Mouse (Mus musculus) midbrain, embryonic 15.5 days (tissue): ENCODE measurements around the gene Phf3. TPM values are rescaled to one million over a fixed set of nuclear protein-coding genes. Genes with fewer than 3 reads are reported as not detected.

Experiments used
- ATAC-seq: fragments of 200-750 bp; cut with Nextera tagmentation; replicated peaks from 2 replicates; pipeline ENCODE4 v1.8.0; 2017; ENCODE audit warnings: moderate TSS enrichment
- H3K27ac ChIP-seq: fragments of 300-500 bp; sonication (generic); 2 replicates; pipeline ENCODE4 v1.5.1; 2015; ENCODE audit warnings: mild to moderate bottlenecking, inconsistent platforms
- H3K27me3 ChIP-seq: fragments of 300-500 bp; sonication (generic); replicated peaks from 2 replicates; pipeline ENCODE4 v1.6.1; 2015; ENCODE audit warnings: inconsistent platforms
- H3K36me3 ChIP-seq: fragments of 300-500 bp; sonication (generic); replicated peaks from 2 replicates; pipeline ENCODE4 v1.6.1; 2015; ENCODE audit warnings: inconsistent platforms
- H3K4me1 ChIP-seq: fragments of 300-500 bp; sonication (generic); 2 replicates; pipeline ENCODE4 v1.6.1; 2015; ENCODE audit warnings: inconsistent platforms
- H3K4me2 ChIP-seq: fragments of 300-500 bp; sonication (generic); 2 replicates; pipeline ENCODE4 v1.6.1; 2015; ENCODE audit warnings: inconsistent platforms, mild to moderate bottlenecking, moderate library complexity
- H3K4me3 ChIP-seq: fragments of 300-500 bp; sonication (generic); 2 replicates; pipeline ENCODE4 v1.5.1; 2015; ENCODE audit warnings: mild to moderate bottlenecking, inconsistent platforms
- H3K9ac ChIP-seq: fragments of 300-500 bp; sonication (generic); 2 replicates; pipeline ENCODE4 v1.6.1; 2015; ENCODE audit warnings: mild to moderate bottlenecking, inconsistent platforms
- H3K9me3 ChIP-seq: fragments of 300-500 bp; sonication (generic); 2 replicates; pipeline ENCODE4 v1.6.1; 2016; ENCODE audit warnings: inconsistent platforms
- WGBS: fragments of 180-500 bp; shearing (Covaris S2); methylation state at CpG from one replicate; pipeline ENCODE4 v1.1.7; 2015; ENCODE audit warnings: mixed read lengths; 5-methylcytosine and 5-hydroxymethylcytosine counted together
- polyA plus RNA-seq: library from polyadenylated mRNA; unstranded; fragments of >200 nt; fragmentation: Nextera tagmentation; extraction: Ambion mirVana; gene quantifications from 2 replicates; pipeline ENCODE4 v1.2.1, GENCODE M21; 2015

Phf3 gene
- polyA plus RNA-seq, 1 experiment from 2014 or later: 38.0 TPM

DNA sequence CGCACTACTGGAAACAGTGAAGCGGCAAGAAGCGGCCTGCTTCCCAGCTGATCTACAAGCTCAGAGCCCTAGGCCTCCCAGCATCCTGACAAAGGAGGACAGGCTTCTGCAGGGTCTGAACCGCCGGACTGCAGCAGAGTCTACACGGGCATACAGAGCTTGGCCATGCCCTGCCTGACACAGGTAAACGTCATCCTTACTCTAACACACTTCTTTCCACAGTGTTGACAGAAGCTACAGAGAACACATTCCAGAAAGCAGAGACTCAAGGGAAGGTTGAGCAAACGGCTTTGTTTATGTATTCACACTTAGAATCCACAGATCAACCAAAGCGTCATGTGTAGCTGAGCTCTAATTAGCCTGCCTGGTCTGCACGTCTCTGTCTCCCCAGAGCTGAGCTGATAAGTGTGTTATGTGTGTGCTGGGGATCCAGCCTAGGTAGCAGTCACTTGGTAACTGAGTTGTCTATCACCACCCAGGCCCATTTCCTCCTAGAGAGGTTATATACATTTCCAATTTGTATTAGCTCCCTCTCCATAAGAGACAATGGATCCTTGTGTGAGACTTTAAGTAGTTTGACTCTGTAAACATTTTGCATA lies 65.5 kb downstream of the Phf3 start:
- Histone ChIP-seq H3K9me3 (no peaks in the 10 kb centered on the region), H3K27me3 (no peaks in the 10 kb centered on the region), H3K9ac (no peak overlapping the region), H3K4me1 (no peaks in the 10 kb centered on the region), H3K36me3 (peaks cover 65% of the 10 kb centered on the region), H3K4me3 (no peak overlapping the region), H3K27ac (no peak overlapping the region), H3K4me2 (no peak overlapping the region)
- 89% methylated on average over 10 of the region's 10 CpGs for WGBS
- no peak for ATAC-seq

GRCm38 (mm10) chr1:30805688-30806285 lies 67.9 kb downstream of the Phf3 start:
- Histone ChIP-seq H3K4me3 (no peak overlapping the region), H3K27ac (no peak overlapping the region), H3K4me1 (no peaks in the 10 kb centered on the region), H3K9me3 (no peaks in the 10 kb centered on the region), H3K36me3 (peaks cover 51% of the 10 kb centered on the region; the same call in 1 of the 2 replicates), H3K4me2 (no peak overlapping the region), H3K27me3 (no peaks in the 10 kb centered on the region), H3K9ac (no peak overlapping the region)
- no peak for ATAC-seq
- WGBS: 94% methylated on average over 11 of the region's 11 CpGs

- 84% methylated on average over 7 of the region's 7 CpGs for WGBS
- ATAC-seq: no peak
- peaks cover 42% of the 10 kb centered on the region; the same call in 1 of the 2 replicates for H3K36me3 ChIP-seq
Measured at GRCm38 (mm10) chr1:30804919-30805318, 68.8 kb downstream of the Phf3 start.

DNA sequence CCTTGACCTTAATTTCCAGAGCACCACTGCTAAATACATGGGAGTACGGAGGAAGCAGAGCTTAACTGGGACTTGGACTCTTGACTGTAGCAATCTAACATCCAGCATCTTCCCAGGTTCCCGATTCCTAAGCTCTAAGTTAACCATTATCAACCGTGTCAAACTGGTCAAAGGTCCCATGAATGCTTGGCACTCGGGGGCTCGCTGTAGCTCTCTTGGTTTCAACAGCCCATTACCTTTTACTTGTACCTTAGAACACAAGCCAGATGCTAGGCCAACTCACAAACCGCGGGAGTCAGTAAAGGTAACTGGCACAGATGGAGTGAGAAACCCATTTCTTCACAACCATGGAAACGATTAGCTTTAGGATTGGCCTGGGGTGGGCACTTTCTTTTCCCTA lies 71.8 kb downstream of the Phf3 start:
- Histone ChIP-seq H3K27ac (no peak overlapping the region), H3K9ac (no peak overlapping the region), H3K27me3 (no peaks in the 10 kb centered on the region), H3K9me3 (no peaks in the 10 kb centered on the region), H3K4me2 (no peak overlapping the region), H3K4me3 (no peak overlapping the region), H3K4me1 (no peaks in the 10 kb centered on the region), H3K36me3 (peaks cover 27% of the 10 kb centered on the region; the same call in 1 of the 2 replicates)
- ATAC-seq: no peak
- WGBS: 97% methylated on average over 8 of the region's 8 CpGs

More at GRCm38 (mm10) chr1:30804919-30805318, 68.8 kb downstream of the Phf3 start:
- Histone ChIP-seq H3K4me3 (no peak overlapping the region), H3K9me3 (no peaks in the 10 kb centered on the region), H3K4me2 (no peak overlapping the region), H3K27ac (no peak overlapping the region), H3K9ac (no peak overlapping the region), H3K27me3 (no peaks in the 10 kb centered on the region), H3K4me1 (no peaks in the 10 kb centered on the region)

GRCm38 (mm10) chr1:30799277-30799834 lies 74.4 kb downstream of the Phf3 start:
- no peak for ATAC-seq
- no peak overlapping the region for H3K4me3 ChIP-seq
- H3K36me3 ChIP-seq: peaks cover 10% of the 10 kb centered on the region; the same call in 1 of the 2 replicates
- no peaks in the 10 kb centered on the region for H3K27me3 ChIP-seq
- 86% methylated on average over 6 of the region's 6 CpGs for WGBS
- no peaks in the 10 kb centered on the region for H3K4me1 ChIP-seq
- no peak overlapping the region for H3K27ac ChIP-seq
- H3K9ac ChIP-seq: no peak overlapping the region
- no peak overlapping the region for H3K4me2 ChIP-seq
- no peaks in the 10 kb centered on the region for H3K9me3 ChIP-seq

DNA sequence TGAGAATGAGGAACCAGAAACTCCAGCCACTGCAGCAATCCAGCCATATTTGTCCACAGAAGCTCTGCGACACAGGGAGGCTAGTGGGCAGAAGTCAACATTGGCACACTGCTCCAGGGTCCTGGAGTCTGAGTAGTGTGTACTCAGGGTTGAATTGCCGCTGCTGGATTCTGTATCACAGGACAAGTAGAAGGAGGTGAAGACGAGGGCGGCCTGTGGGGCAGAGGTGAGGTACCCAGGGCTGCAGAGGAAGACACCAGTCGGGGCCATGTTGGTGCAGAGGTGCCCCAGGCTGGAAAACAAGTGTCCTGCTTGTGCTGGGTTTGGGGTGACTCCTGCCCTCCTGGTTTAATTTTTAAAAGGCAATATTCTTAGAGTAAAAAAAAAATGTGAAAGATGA lies 79.1 kb downstream of the Phf3 start:
- H3K27me3 ChIP-seq: no peaks in the 10 kb centered on the region
- ATAC-seq: no peak

DNA sequence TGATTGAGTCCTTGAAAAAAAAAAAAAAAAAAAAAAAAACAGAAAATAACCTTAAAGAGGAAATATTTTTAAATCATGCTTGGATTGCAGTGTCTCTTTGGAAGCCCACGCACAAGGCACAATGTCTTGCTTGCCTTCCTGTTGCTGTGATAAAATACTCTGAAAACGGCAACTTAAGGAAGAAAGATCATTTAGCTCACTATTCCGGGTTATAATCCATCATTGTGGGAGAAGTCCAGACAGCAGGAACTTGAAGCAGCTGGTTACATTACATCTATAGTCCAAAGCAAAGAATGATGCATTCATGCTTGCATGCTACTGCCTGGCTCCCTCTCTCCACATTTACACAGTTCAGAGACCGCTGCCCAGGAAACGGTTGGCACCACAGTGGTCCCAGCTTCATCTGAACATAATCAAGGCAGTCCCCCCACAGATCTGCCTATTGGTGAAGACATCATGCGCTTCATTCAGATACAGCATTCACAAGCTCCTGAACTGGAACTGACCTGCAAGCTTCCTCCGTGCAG lies 80.3 kb downstream of the Phf3 start:
- Histone ChIP-seq H3K27me3 (no peaks in the 10 kb centered on the region), H3K27ac (no peak overlapping the region), H3K4me2 (no peak overlapping the region), H3K36me3 (no peaks in the 10 kb centered on the region), H3K9ac (no peak overlapping the region), H3K9me3 (no peaks in the 10 kb centered on the region), H3K4me1 (no peaks in the 10 kb centered on the region), H3K4me3 (no peak overlapping the region)
- no peak for ATAC-seq
- WGBS: 85% methylated on average over 7 of the region's 7 CpGs

More for the DNA sequence above, 79.1 kb downstream of the Phf3 start:
- no peak overlapping the region for H3K9ac ChIP-seq
- H3K4me2 ChIP-seq: no peak overlapping the region
- H3K9me3 ChIP-seq: no peaks in the 10 kb centered on the region
- no peaks in the 10 kb centered on the region for H3K4me1 ChIP-seq
- no peak overlapping the region for H3K4me3 ChIP-seq
- H3K27ac ChIP-seq: no peak overlapping the region
- 87% methylated on average over 5 of the region's 5 CpGs for WGBS
- no peaks in the 10 kb centered on the region for H3K36me3 ChIP-seq

GRCm38 (mm10) chr1:30792935-30793334 lies 80.8 kb downstream of the Phf3 start:
- WGBS: 85% methylated on average over 5 of the region's 5 CpGs
- ATAC-seq: no peak
- H3K27me3 ChIP-seq: no peaks in the 10 kb centered on the region

GRCm38 (mm10) chr1:30790220-30790619 lies 83.5 kb downstream of the Phf3 start:
- H3K36me3 ChIP-seq: no peaks in the 10 kb centered on the region
- H3K27ac ChIP-seq: no peak overlapping the region
- H3K27me3 ChIP-seq: no peaks in the 10 kb centered on the region
- H3K4me2 ChIP-seq: no peak overlapping the region
- no peak overlapping the region for H3K4me3 ChIP-seq
- no peak overlapping the region for H3K9ac ChIP-seq
- H3K4me1 ChIP-seq: no peaks in the 10 kb centered on the region
- WGBS: 82% methylated on average over 1 of the region's 1 CpGs
- no peak for ATAC-seq
- H3K9me3 ChIP-seq: no peaks in the 10 kb centered on the region

More at GRCm38 (mm10) chr1:30792935-30793334, 80.8 kb downstream of the Phf3 start:
- Histone ChIP-seq H3K4me3 (no peak overlapping the region), H3K27ac (no peak overlapping the region), H3K4me1 (no peaks in the 10 kb centered on the region), H3K4me2 (no peak overlapping the region), H3K36me3 (no peaks in the 10 kb centered on the region), H3K9ac (no peak overlapping the region), H3K9me3 (no peaks in the 10 kb centered on the region)

DNA sequence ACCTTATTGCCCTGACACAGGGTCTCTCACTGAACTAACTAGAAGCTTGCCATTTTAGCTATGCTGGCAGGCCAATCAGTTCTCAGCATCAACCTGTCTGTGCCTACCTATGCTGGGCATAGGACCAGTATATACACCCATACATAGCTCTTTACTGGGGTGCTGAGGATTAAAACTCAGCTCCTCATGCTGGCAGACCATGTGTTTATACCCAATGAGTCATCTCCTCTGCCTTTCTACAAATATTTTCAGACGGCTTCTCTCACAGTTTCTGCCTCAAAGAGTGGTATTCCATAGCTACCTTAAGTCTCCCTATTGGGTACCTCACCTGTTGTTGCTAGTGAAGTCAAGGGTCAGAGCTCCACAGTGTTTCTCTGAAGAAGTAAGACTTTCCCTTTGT lies 84.0 kb downstream of the Phf3 start:
- H3K4me1 ChIP-seq: no peaks in the 10 kb centered on the region
- H3K4me3 ChIP-seq: no peak overlapping the region
- WGBS: 89% methylated on average over 1 of the region's 1 CpGs
- no peaks in the 10 kb centered on the region for H3K27me3 ChIP-seq
- ATAC-seq: no peak
- no peak overlapping the region for H3K4me2 ChIP-seq
- no peak overlapping the region for H3K27ac ChIP-seq
- no peaks in the 10 kb centered on the region for H3K9me3 ChIP-seq
- H3K36me3 ChIP-seq: no peaks in the 10 kb centered on the region
- no peak overlapping the region for H3K9ac ChIP-seq

- no peaks in the 10 kb centered on the region for H3K27me3 ChIP-seq
- H3K9ac ChIP-seq: no peak overlapping the region
- H3K4me3 ChIP-seq: no peak overlapping the region
- no peaks in the 10 kb centered on the region for H3K36me3 ChIP-seq
- H3K27ac ChIP-seq: no peak overlapping the region
- no peak overlapping the region for H3K4me2 ChIP-seq
- no peaks in the 10 kb centered on the region for H3K9me3 ChIP-seq
- 72% methylated on average over 2 of the region's 2 CpGs for WGBS
- ATAC-seq: no peak
- no peaks in the 10 kb centered on the region for H3K4me1 ChIP-seq
Measured at GRCm38 (mm10) chr1:30789001-30789400, 84.7 kb downstream of the Phf3 start.

- H3K9me3 ChIP-seq: no peaks in the 10 kb centered on the region
Measured at GRCm38 (mm10) chr1:30786583-30786982, 87.1 kb downstream of the Phf3 start.

More at GRCm38 (mm10) chr1:30786583-30786982, 87.1 kb downstream of the Phf3 start:
- Histone ChIP-seq H3K4me2 (no peak overlapping the region), H3K27me3 (no peaks in the 10 kb centered on the region), H3K4me1 (no peaks in the 10 kb centered on the region), H3K9ac (no peak overlapping the region), H3K27ac (no peak overlapping the region), H3K4me3 (no peak overlapping the region), H3K36me3 (no peaks in the 10 kb centered on the region)
- ATAC-seq: no peak
- WGBS: 88% methylated on average over 9 of the region's 9 CpGs
